Mouse (Mus musculus) cerebellum, adult 9-10 months (tissue): Measurements from ENCODE around the gene Fxn.
"Not testable (repeated sequence)": the region's sequence is repeated elsewhere in the genome, so short reads cannot be mapped to it uniquely, and the experiment has no call there.

ENCODE experiments used
- DNase-seq: peaks from one replicate; pipeline ENCODE4 v3.0.0; 2022

Gene Fxn

GRCm38 (mm10) chr19:24241271-24241670 is 39.1 kb downstream of the Fxn start:
- no peak for DNase-seq

GRCm38 (mm10) chr19:24238011-24238410 is 42.4 kb downstream of the Fxn start:
- no peak for DNase-seq

GRCm38 (mm10) chr19:24232356-24232755 is 48.0 kb downstream of the Fxn start:
- not testable (repeated sequence) for DNase-seq

- no peak for DNase-seq
These were observed 55.1 kb downstream of the Fxn start for GRCm38 (mm10) chr19:24225305-24225696.

GRCm38 (mm10) chr19:24224500-24225304 is 55.7 kb downstream of the Fxn start, which contains the start of gene Tjp2:
TSS of gene Tjp2 (minus strand) at chr19:24225030.
- DNase-seq: no peak

- no peak for DNase-seq
These were observed 56.6 kb downstream of the Fxn start for GRCm38 (mm10) chr19:24223851-24224251.

GRCm38 (mm10) chr19:24221455-24221854 is 59.0 kb downstream of the Fxn start:
- DNase-seq: no peak

GRCm38 (mm10) chr19:24220795-24221445 is 59.5 kb downstream of the Fxn start:
- DNase-seq: no peak

GRCm38 (mm10) chr19:24219011-24219410 is 61.4 kb downstream of the Fxn start:
- DNase-seq: no peak

GRCm38 (mm10) chr19:24218291-24218690 is 62.1 kb downstream of the Fxn start:
- DNase-seq: no peak

- DNase-seq: no peak
These were observed 62.6 kb downstream of the Fxn start for GRCm38 (mm10) chr19:24217851-24218250.

GRCm38 (mm10) chr19:24216771-24217170 is 63.6 kb downstream of the Fxn start:
- no peak for DNase-seq

GRCm38 (mm10) chr19:24214939-24215338 is 65.5 kb downstream of the Fxn start:
- no peak for DNase-seq

- no peak for DNase-seq
These were observed 67.1 kb downstream of the Fxn start for GRCm38 (mm10) chr19:24213299-24213698.

GRCm38 (mm10) chr19:24212552-24213249 is 67.7 kb downstream of the Fxn start:
- no peak for DNase-seq
